In genomic region chr17:36022098-36022497, GRCm38 (mm10) we compare ENCODE assay signal across 1 mouse cellular context.
TF ChIP-seq lines count a peak whose summit lies in the region.

No protein-coding gene starts in this region.

TF ChIP-seq in MEL, 35 proteins besides CTCF, POLR2A, EP300 and RAD21:
- peak; percentile 29; the same call in 1 of the 2 replicates for TF ChIP-seq SIN3A (IDR thresholded peaks at IDR 0.05; ENCODE audit: low read length)
- TF ChIP-seq MXI1 (IDR thresholded peaks at IDR 0.05; ENCODE audit: low read depth, low read length) = 0 out of 2 replicates have a peak, but pooled peaks have one; percentile 31
- TF ChIP-seq MYB (IDR thresholded peaks at IDR 0.05; ENCODE audit: low read depth, low read length) = no peak
- no peak for TF ChIP-seq KAT2A (conservative IDR thresholded peaks at IDR 0.05; ENCODE audit: low read depth, low read length)
- TF ChIP-seq CHD1 (IDR thresholded peaks at IDR 0.05; ENCODE audit: low read depth, low read length) = no peak
